Mouse (Mus musculus) liver, postnatal 0 days (tissue): ENCODE data around the gene Rbfox1. TPM values are rescaled to one million over a fixed set of nuclear protein-coding genes. Genes with fewer than 3 reads are reported as not detected.

Experiments used
- ATAC-seq: fragments of 200-750 bp; cut with Nextera tagmentation; 2 replicates; pipeline ENCODE4 v1.8.0; 2017; ENCODE audit warnings: mild to moderate bottlenecking, moderate library complexity
- DNase-seq: peaks from one replicate; pipeline ENCODE4 v3.0.0-alpha.2; 2016
- H3K27ac ChIP-seq: fragments of 300-500 bp; sonication (generic); 2 replicates; pipeline ENCODE4 v1.5.1; 2014; ENCODE audit warnings: antibody characterized with exemption, moderate library complexity, mild to moderate bottlenecking, low read depth
- H3K27me3 ChIP-seq: fragments of 300-500 bp; sonication (generic); 2 replicates; pipeline ENCODE4 v1.6.1; 2014; ENCODE audit warnings: low read length, control low read depth, mixed read lengths; ENCODE audit not compliant: insufficient read depth
- H3K36me3 ChIP-seq: fragments of 300-500 bp; sonication (generic); replicated peaks from 2 replicates; pipeline ENCODE4 v1.6.1; 2014; ENCODE audit warnings: mild to moderate bottlenecking, control low read depth, low read length, moderate library complexity, mixed read lengths; ENCODE audit not compliant: insufficient read depth
- H3K4me1 ChIP-seq: fragments of 300-500 bp; sonication (generic); 2 replicates; pipeline ENCODE4 v1.6.1; 2014; ENCODE audit warnings: antibody characterized with exemption, mild to moderate bottlenecking, control low read depth; ENCODE audit not compliant: insufficient read depth
- H3K4me2 ChIP-seq: fragments of 300-500 bp; sonication (generic); 2 replicates; pipeline ENCODE4 v1.6.1; 2014; ENCODE audit warnings: low read depth, mild to moderate bottlenecking, low read length, moderate library complexity, mixed read lengths
- H3K4me3 ChIP-seq: fragments of 300-500 bp; sonication (generic); 2 replicates; pipeline ENCODE4 v1.5.1; 2014; ENCODE audit warnings: low read depth, low read length
- H3K9ac ChIP-seq: fragments of 300-500 bp; sonication (generic); replicated peaks from 2 replicates; pipeline ENCODE4 v1.6.1; 2014; ENCODE audit warnings: mild to moderate bottlenecking, moderate library complexity
- H3K9me3 ChIP-seq: fragments of 300-500 bp; sonication (generic); 2 replicates; pipeline ENCODE4 v1.6.1; 2016; ENCODE audit warnings: mild to moderate bottlenecking, control low read depth, low read length, mixed read lengths
- CTCF ChIP-seq: sonication (generic); IDR thresholded peaks from 2 replicates; pipeline ENCODE4 v1.5.1; 2016; ENCODE audit warnings: antibody characterized with exemption, low read depth
- EP300 ChIP-seq: IDR thresholded peaks from 2 replicates; pipeline ENCODE4 v1.6.1; 2016; ENCODE audit warnings: antibody characterized with exemption, low read depth, mild to moderate bottlenecking
- WGBS: fragments of 180-500 bp; shearing (Covaris S2); extraction: QIAGEN DNeasy Blood & Tissue Kit; methylation state at CpG from one replicate; pipeline ENCODE4 v1.1.7; 2014; ENCODE audit not compliant: insufficient replicate concordance; 5-methylcytosine and 5-hydroxymethylcytosine counted together
- polyA plus RNA-seq: library from polyadenylated mRNA; unstranded; fragments of >200 nt; fragmentation: Nextera tagmentation; extraction: Ambion mirVana; gene quantifications from 2 replicates; pipeline ENCODE4 v1.2.1, GENCODE M21; 2015

Rbfox1 gene
- polyA plus RNA-seq, 1 experiment from 2014 or later: 0.12 TPM

DNA sequence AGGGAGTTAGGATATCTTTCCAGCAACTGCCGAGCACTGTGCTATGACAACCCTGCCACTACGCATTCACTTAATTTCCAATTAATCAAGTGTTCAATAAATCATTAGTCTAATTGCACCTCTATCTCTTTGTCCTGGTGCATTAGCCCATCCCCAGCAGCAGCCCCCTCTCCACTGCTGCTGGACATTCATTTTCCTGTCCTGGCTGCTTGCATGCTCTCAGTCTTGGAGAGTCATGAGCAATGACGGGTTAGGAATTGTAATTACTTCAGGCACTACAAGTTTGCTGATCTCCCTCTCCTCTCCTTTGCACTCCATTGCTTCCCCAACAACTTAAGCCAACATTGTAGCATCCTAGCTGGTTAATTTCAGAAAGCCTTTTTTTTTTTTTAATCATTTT is 646.3 kb downstream of the Rbfox1 start:
- Histone ChIP-seq H3K36me3 (no peaks in the 10 kb centered on the region), H3K4me1 (no peaks in the 10 kb centered on the region), H3K4me2 (no peak overlapping the region), H3K9ac (no peak overlapping the region), H3K9me3 (no peaks in the 10 kb centered on the region), H3K27me3 (no peaks in the 10 kb centered on the region), H3K27ac (no peak overlapping the region), H3K4me3 (no peak overlapping the region)
- TF ChIP-seq CTCF (no peak), EP300 (no peak)
- DNase-seq (no peak), ATAC-seq (no peak)
- 74% methylated on average over 3 of the region's 3 CpGs for WGBS

DNA sequence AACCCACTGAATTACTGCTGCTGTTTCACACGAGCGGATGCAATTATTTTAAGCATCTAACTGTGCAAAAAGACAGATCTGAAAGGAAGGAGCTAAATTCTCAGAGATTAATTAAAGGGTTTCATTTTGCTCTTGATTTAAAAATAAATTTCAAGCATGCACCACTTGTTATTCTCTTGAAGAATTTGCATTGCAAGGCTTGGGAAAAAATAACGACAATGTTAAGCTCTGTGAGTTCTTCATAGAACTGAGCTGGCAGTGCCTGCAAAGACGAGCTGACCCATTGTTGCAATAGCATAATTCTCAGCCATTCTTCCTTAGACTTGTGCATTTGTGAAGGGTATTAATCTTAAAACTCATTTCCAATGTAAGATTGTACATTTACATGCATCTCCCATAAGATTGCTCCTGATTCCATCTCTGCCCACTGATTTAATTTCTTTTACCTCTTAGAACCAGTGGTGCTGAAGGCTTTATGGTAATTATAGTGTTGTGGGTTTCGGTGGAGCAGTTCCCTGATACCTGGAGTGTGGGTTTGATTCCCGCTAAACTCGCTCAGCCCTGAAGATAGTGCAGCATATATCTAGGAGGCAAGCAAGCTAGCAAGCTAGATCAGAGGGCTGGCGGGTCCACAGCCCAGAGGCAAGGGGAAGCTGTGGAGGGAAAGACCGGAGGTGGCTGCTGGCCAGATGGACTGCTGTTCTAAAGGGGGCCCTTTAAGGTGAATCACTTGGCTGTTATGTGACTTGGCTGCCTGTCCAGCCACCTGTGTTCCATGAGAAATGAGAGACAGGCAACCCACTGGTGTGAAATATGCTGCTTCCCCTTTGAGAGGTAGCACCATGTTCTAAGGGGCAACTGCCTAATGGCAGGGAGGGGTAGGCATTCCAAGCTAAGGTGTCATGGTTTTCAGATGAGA is 647.2 kb downstream of the Rbfox1 start:
- H3K4me1 ChIP-seq: no peaks in the 10 kb centered on the region
- H3K27me3 ChIP-seq: no peaks in the 10 kb centered on the region
- no peak overlapping the region for H3K4me3 ChIP-seq
- no peaks in the 10 kb centered on the region for H3K36me3 ChIP-seq
- DNase-seq: no peak
- no peak for ATAC-seq
- TF ChIP-seq EP300 (no peak), CTCF (no peak)
- no peak overlapping the region for H3K4me2 ChIP-seq
- no peak overlapping the region for H3K9ac ChIP-seq
- 69% methylated on average over 9 of the region's 9 CpGs for WGBS
- no peaks in the 10 kb centered on the region for H3K9me3 ChIP-seq
- H3K27ac ChIP-seq: no peak overlapping the region

DNA sequence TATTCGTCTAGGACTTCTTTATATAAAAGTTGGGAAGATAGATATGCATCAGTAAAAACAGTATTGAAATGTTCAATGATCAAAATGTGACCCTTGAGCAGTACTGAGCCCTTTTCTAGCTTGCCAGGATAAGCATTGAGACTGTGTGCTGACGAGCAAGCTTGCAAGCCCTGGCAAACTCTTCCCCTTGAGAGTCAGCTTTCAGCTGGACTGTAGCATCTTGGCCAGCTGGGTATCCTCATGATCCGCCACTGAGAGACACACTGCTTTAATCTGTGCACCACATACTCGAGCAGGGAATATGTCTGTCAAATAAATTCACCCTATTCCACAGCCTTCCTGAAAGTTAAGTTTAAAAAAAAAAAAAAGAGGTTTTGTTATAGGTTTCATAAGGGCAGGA is 670.6 kb downstream of the Rbfox1 start:
- TF ChIP-seq CTCF: no peak
- TF ChIP-seq EP300: no peak
- Histone ChIP-seq H3K27me3 (no peaks in the 10 kb centered on the region), H3K36me3 (no peaks in the 10 kb centered on the region), H3K4me2 (no peak overlapping the region), H3K27ac (no peak overlapping the region), H3K4me1 (no peaks in the 10 kb centered on the region), H3K4me3 (no peak overlapping the region), H3K9me3 (no peaks in the 10 kb centered on the region), H3K9ac (no peak overlapping the region)
- DNase-seq (no peak), ATAC-seq (no peak)
- WGBS: 41% methylated on average over 4 of the region's 4 CpGs

DNA sequence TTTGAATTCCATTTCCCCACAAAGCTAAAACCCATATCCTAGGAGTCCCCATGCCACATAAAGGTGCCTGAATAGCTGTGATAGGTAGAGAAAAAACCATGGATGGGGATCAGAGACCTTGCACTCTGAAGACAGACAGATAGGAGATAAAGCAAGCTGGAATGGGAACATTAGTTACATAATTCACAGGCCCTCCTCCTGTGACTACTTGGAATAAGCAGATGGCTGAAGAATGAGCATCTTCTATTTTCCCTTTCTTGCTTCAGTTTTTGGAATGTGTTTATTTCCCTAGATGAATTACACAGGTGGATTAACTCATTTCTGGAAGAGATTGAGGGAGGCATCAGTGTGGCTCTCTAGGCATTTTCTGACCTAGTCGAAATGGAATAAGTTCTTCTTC is 672.6 kb downstream of the Rbfox1 start:
- Histone ChIP-seq H3K36me3 (no peaks in the 10 kb centered on the region), H3K9ac (no peak overlapping the region), H3K4me3 (no peak overlapping the region), H3K27me3 (no peaks in the 10 kb centered on the region), H3K9me3 (no peaks in the 10 kb centered on the region), H3K4me1 (no peaks in the 10 kb centered on the region), H3K27ac (no peak overlapping the region), H3K4me2 (no peak overlapping the region)
- WGBS: 74% methylated on average over 1 of the region's 1 CpGs
- DNase-seq (no peak), ATAC-seq (no peak)
- TF ChIP-seq CTCF (no peak), EP300 (no peak)

DNA sequence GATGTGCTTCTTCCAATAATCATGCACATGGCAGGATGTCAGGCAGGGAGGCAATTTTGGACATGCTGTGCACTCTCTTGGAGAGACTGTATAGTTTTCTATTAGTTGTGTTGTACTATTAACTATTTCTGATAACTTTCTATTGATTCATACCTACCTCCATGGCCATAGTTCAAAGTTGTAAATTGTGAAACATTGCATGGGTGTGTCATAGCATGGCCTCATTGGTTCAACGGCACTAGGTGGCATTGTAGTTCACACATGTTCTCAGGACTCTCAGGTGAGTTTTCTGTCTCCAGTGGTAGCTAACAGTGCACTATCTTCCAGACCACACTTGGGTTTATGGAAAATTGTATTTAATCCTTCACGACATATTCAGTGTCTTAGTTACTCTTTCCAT is 699.5 kb downstream of the Rbfox1 start:
- H3K27ac ChIP-seq: no peak overlapping the region
- no peak overlapping the region for H3K4me2 ChIP-seq
- WGBS: 80% methylated on average over 2 of the region's 2 CpGs
- no peak overlapping the region for H3K4me3 ChIP-seq
- H3K36me3 ChIP-seq: no peaks in the 10 kb centered on the region
- no peaks in the 10 kb centered on the region for H3K9me3 ChIP-seq
- no peaks in the 10 kb centered on the region for H3K27me3 ChIP-seq
- TF ChIP-seq EP300 (no peak), CTCF (no peak)
- H3K4me1 ChIP-seq: no peaks in the 10 kb centered on the region
- no peak overlapping the region for H3K9ac ChIP-seq
- DNase-seq: no peak
- ATAC-seq: no peak

DNA sequence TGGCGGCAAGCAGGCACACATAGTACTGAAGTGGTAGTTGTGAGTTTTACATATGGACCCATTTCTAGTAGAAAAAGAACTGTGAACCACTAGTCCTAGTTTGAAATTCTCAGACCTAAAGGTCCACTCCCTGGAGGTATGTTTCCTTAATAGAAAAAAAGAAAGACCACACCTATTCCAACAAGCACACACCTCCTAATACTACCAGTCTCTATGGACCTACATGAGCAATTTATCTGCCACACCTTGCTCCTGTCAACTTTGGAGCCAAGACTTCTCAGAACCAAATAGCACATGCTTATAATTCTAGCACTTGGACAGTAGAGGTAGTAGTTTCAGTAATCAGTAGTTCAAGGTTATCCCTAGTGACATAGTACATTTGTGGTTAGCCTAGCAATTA is 700.0 kb downstream of the Rbfox1 start:
- WGBS: 84% methylated on average over 1 of the region's 1 CpGs
- TF ChIP-seq EP300: no peak
- TF ChIP-seq CTCF: no peak
- no peak overlapping the region for H3K4me3 ChIP-seq
- no peak overlapping the region for H3K4me2 ChIP-seq
- no peaks in the 10 kb centered on the region for H3K27me3 ChIP-seq
- DNase-seq: no peak
- no peak for ATAC-seq
- H3K27ac ChIP-seq: no peak overlapping the region
- H3K9ac ChIP-seq: no peak overlapping the region
- H3K4me1 ChIP-seq: no peaks in the 10 kb centered on the region
- no peaks in the 10 kb centered on the region for H3K36me3 ChIP-seq
- no peaks in the 10 kb centered on the region for H3K9me3 ChIP-seq
